Mouse (Mus musculus) urinary bladder, adult 2 months (tissue): ENCODE measurements around the gene Ctdspl. TPM values are rescaled to one million over a fixed set of nuclear protein-coding genes. Genes with fewer than 3 reads are reported as not detected.

ENCODE experiments used
- DNase-seq: peaks from one replicate; pipeline ENCODE4 v3.0.0; 2022; ENCODE audit warnings: low spot score
- polyA plus RNA-seq: library from polyadenylated mRNA; depleted of rRNA; stranded (reverse); fragments of >200 nt; gene quantifications from 2 replicates; pipeline ENCODE4 v1.2.3, GENCODE M21; 2012

Gene Ctdspl
- polyA plus RNA-seq, 1 experiment: 24.4 TPM

GRCm38 (mm10) chr9:119028226-119029195 lies 102.3 kb downstream of the Ctdspl start:
- no peak for DNase-seq

- no peak for DNase-seq
Observed at GRCm38 (mm10) chr9:119029568-119029967, 103.3 kb downstream of the Ctdspl start.

GRCm38 (mm10) chr9:119031038-119031437 lies 104.8 kb downstream of the Ctdspl start:
- DNase-seq: no peak

- DNase-seq: no peak
Observed at GRCm38 (mm10) chr9:119031772-119032171, 105.5 kb downstream of the Ctdspl start.

- no peak for DNase-seq
Observed at GRCm38 (mm10) chr9:119032538-119032937, 106.3 kb downstream of the Ctdspl start.

DNA sequence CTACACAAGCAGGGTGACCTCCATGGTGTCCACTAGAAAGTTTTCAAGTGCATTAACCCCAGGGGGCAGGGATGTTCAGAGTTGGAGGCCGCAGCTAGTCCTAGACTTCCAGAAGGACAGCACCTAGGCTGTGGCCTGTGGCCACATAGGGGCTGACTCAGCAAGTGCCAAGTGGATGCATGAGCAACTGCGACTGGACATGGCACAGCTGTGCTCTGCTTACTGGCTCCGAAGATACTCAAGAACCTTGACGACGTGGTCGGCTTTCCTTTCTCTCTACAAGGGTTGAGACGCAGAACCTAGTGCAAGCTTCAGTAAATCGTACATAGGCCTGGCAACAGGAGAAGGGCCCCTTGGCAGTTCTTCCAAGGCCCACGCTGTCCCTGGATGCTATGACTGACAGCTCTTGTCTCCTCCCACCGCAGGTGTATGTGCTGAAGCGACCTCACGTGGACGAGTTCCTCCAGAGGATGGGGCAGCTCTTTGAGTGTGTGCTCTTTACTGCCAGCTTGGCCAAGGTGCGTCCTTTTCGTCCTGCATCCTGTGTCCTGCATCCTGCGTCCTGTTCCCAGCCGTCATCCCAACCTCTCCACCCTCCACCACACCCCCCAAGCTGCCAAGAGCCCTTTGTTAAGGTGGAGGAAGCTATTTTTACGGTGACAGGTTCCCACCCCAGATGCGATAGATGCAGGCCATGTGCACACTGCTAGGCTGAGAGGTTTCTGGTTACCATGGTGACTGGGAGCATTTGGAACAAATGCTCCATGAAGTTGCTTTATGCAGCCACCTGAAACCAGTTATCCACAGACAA lies 107.1 kb downstream of the Ctdspl start:
- no peak for DNase-seq

- DNase-seq: no peak
Observed at GRCm38 (mm10) chr9:119034069-119034468, 107.8 kb downstream of the Ctdspl start.

DNA sequence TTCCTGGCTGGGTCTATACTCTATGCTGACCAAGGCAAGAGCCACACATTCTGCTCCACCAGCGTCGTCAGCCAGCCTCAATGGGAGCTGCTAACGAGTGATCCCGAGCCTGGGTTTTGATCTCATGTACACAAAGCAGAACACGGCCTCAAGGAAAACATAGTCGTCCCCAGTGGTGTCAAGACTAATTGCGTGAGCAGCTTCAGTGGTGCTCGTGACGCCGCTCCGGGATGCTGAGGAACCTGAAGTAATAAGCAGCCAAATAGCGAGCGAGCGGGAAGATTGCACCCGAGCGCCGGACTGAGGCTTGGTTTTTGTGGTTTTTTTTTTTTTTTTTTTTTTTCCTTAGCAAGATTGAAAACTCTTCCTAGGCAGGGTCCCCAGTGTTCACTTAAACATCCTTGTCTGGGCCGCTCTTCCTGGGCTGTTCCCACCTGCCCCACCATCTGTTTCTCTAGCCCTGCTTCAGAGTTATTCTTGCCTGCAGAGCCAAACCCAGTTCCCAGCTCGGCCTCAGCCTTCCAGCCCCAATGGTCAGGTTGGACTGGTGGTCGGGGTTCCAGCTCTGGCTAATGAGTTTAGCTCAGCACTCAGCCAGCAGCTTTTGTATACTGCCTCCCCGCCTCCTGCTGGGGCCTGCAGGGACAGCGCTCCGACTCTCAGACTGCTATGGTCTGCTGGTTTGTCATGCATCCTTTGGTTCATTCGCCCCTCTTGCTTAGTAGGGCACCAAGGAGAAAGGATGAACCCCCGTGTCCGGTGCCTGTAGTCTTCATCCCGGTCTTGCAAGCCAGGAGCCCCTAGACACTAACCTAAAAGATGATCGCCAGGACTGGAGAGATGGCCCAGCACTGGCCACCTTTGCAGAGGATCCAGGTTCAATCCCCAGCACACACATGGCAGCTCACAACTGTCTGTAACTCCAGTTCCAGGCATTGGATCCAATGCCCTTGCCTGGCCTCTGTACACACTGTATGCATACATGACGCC lies 108.7 kb downstream of the Ctdspl start:
- DNase-seq: no peak

- DNase-seq: no peak
Observed at GRCm38 (mm10) chr9:119035836-119036235, 109.6 kb downstream of the Ctdspl start.

DNA sequence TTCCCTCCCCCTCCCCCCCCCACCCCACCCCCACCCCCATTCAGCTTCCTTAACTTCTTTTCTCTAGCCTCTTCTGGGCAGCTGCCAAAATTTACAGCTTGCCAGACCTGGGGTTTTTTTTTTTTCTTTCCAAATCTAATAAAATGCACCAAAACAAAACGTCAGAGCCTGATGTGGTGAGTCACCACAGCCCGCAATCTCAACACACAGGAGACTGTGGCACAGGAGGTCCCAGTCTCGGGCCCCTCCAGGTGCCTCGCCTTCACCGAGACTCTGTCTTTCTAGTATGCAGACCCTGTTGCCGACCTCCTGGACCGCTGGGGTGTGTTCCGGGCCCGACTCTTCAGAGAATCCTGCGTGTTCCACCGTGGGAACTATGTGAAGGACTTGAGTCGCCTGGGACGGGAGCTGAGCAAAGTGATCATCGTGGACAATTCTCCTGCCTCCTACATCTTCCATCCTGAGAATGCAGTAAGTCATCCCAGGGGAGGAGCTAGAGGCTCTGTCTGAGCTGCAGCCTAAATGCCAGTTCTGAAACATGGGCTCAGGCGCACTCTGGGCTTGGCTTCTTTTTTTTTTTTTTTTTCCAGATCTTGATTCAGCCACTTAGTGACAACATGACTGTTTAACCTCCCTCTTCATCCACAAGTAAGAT lies 111.0 kb downstream of the Ctdspl start:
- no peak for DNase-seq

DNA sequence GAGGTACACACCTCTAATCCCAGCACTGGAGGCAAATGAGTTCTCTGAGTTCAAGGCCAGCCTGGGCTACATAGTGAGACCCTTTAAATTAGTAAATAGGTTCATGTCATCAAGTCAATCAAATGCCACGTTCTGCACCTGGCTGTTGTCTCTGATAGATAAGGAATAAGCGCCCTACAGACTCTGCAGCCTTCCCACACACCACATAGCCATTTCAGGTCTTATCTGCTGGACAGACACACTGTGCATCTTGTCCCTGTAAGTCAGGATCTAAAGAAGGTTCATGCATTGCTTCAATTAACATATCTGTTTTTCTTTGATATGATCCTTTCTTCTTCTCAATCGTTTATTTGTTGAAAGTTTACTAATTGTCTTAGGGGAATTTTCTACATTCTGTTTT lies 112.3 kb downstream of the Ctdspl start:
- no peak for DNase-seq

DNA sequence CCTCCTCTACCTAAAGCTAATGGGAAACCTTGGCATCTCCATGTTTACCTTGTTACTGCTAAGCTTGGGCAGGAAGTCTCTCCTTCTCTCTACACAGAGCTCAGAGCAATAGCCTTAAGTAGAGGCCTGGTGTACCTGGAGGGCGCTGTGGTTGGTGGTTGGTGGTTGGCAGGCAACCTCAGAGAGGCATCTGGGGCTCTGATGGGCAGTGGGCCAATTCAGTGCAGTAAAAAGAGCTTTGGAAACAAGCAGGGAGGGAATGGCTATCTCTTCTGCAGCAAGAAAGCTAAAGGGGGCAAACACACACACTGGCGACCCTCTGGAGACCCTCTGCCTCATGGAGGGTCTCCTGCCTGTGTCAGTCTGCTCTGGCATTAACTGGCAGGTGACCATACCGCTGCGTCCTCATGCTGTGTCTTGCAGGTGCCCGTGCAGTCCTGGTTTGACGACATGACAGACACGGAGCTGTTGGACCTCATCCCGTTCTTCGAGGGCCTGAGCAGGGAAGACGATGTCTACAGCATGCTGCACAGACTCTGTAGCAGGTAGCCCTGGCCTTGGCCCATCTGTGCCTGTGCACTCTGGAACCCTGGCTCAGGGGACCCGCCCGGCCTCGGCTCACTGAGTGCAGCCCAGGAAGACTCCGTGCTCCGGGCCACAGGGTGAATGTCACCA lies 114.0 kb downstream of the Ctdspl start:
- no peak for DNase-seq

GRCm38 (mm10) chr9:119048182-119048903 lies 122.1 kb downstream of the Ctdspl start:
- no peak for DNase-seq

DNA sequence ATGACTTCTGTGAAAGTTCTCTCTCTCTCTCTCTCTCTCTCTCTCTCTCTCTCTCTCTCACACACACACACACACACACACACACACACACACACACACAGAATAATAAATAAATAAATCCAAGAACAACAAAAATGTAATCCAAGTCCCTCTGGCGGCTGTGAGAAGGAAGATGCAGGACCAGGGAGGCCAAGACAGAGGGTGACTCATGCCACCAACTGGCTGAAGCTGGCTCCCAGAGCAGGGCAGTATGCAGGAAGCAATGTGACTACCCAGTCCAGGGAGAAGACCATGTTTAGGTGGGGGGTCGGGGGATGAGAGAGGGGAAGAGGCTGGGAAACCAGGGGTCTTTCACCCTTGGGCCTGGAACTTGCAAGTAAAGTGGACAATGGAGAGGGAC lies 124.9 kb downstream of the Ctdspl start:
- no peak for DNase-seq

DNA sequence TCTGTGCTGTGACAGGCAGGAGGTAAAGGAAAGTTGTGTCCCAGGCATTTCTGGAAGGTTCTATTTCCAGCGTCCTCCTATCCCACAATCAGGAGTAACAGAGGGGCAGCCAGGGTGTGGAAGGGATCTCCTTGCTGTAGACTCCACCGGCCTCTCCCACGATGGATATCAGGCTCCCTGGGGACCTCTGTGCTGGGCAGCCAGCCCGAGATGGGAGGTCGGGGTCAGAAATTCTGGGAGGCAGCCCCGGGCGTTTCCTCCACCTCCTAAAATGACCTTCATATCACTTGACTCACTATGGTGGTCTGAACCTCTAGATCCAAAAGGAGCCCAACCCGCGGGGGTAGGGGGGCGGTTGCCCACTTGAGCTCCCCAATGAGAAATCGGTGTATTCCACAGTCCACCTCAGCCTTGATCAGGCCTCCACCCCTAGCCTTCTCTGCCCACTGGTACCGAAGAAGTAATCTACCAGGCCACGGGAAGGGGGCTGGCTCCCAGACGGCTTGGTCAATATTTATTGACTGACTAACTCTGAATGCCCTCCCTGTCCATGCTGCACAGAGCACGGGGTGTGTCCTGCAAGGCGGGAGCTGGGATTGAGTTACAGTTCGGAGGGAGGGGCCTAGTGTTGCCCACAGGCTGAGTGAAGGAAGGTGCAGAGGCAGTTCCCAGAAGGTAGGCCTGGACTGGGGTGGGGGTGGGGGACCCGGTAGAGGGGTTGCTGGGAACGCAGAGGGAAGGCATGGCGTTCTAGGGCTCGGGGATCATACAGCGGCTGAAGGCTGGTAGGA lies 126.1 kb downstream of the Ctdspl start, which contains the start of gene Vill:
Vill (plus strand) TSS at position 625 of the 791 bp plus-strand sequence.
- DNase-seq: no peak

- no peak for DNase-seq
Observed at GRCm38 (mm10) chr9:119053964-119054576, 127.8 kb downstream of the Ctdspl start.

DNA sequence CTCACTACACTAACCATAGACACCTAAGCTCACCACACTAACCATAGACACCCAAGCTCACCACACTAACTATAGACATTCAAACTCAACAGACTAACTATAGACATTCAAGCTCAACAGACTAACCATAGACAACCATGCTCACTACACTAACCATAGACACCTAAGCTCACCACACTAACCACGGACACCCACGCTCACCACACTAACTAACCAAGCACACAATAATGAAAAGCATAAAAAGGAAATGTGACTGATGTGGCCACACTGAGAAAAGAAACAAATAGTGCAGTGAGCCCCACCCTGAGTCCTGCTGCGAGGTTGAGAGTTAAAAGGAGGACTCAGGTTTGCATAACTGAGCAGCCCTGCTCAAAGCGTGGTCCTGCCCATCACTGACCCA lies 129.1 kb downstream of the Ctdspl start:
- no peak for DNase-seq

- DNase-seq: no peak
Observed at GRCm38 (mm10) chr9:119058245-119058644, 132.0 kb downstream of the Ctdspl start.
